Mouse (Mus musculus): ENCODE measurements around the gene Chpf. TPM values are rescaled to one million over a fixed set of nuclear protein-coding genes. Genes with fewer than 3 reads are reported as not detected.

Gene Chpf
- polyA plus RNA-seq, 2 experiments from 2014 or later, result 5.2 to 5.6 TPM

DNA sequence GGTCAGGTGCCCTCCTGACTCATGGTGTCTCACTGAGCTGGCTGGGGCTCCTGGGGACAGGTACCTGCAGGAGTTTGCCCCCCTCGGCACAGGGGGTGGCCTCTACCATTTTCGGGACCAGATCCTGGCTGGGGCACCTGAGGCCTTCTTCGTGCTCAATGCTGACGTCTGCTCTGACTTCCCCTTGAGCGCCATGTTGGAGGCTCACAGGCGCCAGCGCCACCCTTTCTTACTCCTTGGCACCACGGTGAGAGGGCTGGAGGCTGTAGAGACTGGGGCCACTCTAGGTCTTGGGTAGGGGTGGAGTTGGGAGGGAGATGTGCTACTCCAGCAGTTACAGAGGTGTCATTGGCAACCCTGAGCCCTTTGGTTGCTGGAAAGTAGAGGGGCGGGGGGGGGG is 40.3 kb downstream of the Chpf start:
- ATAC-seq, result no peak

DNA sequence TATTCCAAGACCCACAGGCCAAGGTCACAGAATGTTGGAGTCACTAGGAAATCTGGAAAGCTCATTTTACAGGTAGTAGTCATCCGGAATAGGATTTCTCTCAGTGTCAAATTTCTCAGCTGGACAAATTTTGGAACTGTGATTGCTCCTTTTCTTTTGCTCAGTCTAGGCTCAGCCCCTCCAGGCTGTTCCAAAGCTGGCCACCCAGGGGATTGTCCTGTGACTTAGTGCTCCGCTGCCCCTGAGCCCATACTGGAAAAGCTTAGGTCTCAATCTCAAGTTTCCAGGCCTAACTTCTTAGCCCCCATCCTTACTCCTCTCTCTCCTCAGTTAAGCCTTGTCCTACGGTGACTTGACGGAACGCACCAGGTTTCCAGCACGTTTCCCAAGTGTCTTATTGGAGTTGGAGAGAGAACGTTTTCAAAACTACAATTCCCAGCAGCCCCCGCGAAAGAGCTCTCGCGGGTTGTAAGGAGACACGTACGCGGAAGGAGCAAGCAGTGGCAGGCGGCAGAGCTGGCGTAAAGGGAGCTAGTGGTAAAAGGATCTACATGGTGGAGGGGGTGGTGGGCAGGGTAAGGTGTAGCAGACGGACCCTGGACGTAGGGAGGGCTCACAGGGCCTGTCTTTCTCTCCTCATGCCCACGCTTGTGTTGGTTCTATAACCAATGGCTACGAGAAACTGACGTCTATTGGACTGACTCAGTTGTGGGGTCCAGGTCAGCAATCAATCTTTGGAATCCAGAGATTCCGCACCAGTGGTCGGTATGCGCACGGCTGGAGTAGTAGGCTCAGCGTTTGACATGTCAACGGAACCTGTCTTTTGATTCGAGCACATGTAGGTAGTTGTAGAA is 43.4 kb downstream of the Chpf start, which contains the start of gene Gmppa:
Gene Gmppa (plus strand): TSS at position 456 of the 854 bp plus-strand sequence.
- peak; percentile 99 for ATAC-seq

DNA sequence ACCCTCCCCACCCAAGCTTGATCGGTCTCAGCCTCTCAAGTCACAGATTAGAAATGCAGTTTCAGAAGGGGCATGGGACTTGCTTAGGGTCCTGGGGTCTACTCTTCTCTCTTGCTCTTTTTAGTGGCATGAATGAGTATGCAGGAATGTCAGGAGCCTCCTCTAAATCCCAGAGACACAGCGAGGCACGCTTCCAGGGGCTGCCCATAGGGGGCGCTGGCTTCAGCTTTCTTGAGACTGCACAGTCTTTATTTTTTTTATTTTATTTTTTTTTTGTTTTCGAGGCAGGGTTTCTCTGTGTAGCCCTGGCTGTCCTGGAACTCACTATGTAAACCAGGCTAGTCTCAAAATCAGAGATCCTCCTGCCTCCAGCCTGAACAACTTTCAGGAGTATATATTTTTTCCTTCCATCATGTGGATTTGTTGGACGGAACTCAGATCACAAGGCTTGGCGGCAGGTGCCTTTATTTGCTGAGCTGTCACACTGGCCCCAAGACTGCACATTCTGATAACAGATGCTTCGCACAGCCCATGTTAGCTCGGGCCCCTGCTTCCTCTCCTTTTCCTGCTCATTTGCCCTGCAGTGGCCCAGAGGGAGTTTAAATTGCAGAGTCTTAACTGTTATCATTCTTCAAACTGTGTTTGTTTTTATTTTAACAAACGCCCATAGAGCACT is 53.2 kb downstream of the Chpf start:
- ATAC-seq, result no peak

Other genes with a start within 250 kb of the Chpf start
- gene A630095N17Rik, start 247.2 kb downstream of the Chpf start, polyA plus RNA-seq (2017; shearing (Covaris generic)), result not detected
- 10 to 100 TPM in 1 of 2 experiments, 1 to 10 TPM in 1; 10.0 to 10.3 TPM for gene Dnajb2, start 242.9 kb downstream of the Chpf start, polyA plus RNA-seq (2017; shearing (Covaris generic))
- gene Ptprn, start 214.8 kb downstream of the Chpf start, polyA plus RNA-seq (2017; shearing (Covaris generic)), result under 1 TPM; 0.22 to 0.61 TPM
- not detected for gene Resp18, start 200.9 kb downstream of the Chpf start, polyA plus RNA-seq (2017; shearing (Covaris generic))
- gene Dnpep, start 161.3 kb downstream of the Chpf start, polyA plus RNA-seq (2017; shearing (Covaris generic)), result 10 to 100 TPM; 56.0 to 90.5 TPM
- gene Des, start 119.0 kb downstream of the Chpf start, polyA plus RNA-seq (2017; shearing (Covaris generic)), result not detected
- under 1 TPM in 1 of 2 experiments, not detected in 1; 0.03 TPM for gene Speg, start 104.0 kb downstream of the Chpf start, polyA plus RNA-seq (2017; shearing (Covaris generic))
- gene Gmppa, start 43.4 kb downstream of the Chpf start, polyA plus RNA-seq (2017; shearing (Covaris generic)), result 10 to 100 TPM; 57.0 to 91.3 TPM
- not detected for gene Asic4, start 28.9 kb downstream of the Chpf start, polyA plus RNA-seq (2017; shearing (Covaris generic))
- not detected for gene Tmem198, start 225 bp upstream of the Chpf start, polyA plus RNA-seq (2017; shearing (Covaris generic))
- not detected for gene Obsl1, start 27.1 kb upstream of the Chpf start, polyA plus RNA-seq (2017; shearing (Covaris generic))
- not detected for gene Inha, start 27.8 kb upstream of the Chpf start, polyA plus RNA-seq (2017; shearing (Covaris generic))
- gene Stk11ip, start 42.2 kb upstream of the Chpf start, polyA plus RNA-seq (2017; shearing (Covaris generic)), result 10 to 100 TPM in 1 of 2 experiments, 1 to 10 TPM in 1; 10.0 to 18.3 TPM
- not detected for gene Slc4a3, start 67.0 kb upstream of the Chpf start, polyA plus RNA-seq (2017; shearing (Covaris generic))